10 mouse cellular contexts compared by ENCODE assay signal in the genomic region with DNA sequence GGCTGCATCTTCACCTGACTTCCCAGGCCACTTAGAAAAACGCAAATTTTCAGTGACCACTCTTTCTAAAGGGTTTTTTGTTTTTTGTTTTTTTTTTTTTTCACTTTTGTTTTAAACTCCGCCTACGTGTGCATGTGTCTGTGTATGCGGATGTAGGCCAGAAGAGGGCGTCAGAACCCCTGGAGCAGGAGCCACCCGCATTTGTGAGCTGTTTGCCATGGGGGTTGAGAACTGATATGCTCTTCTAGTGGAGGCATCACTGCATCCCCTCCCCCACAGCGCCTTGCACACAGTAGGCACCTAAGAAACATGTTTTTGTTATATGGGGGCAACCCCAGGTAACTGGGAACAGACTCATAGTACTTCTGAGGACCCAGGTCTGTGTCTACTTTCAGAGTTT. TPM values are rescaled to one million over a fixed set of nuclear protein-coding genes. Genes with fewer than 3 reads are reported as not detected.
DNase-seq lines count a peak whose midpoint lies in the region; ATAC-seq lines count a peak whose summit lies in the region.
"Had no signal": no experiment of that assay in that cellular context is flagged by ENCODE, and none has a peak within 500 bp of the region (broad histone marks: within the 10 kb centered on the region; RNA-seq: fewer than 3 reads in every experiment).

No protein-coding gene starts in this region.

- H3K27me3 ChIP-seq in forebrain, embryonic 13.5 days = peaks cover 12% of the 10 kb centered on the region; the same call in 1 of the 2 replicates
- peaks cover 31% of the 10 kb centered on the region for H3K27me3 ChIP-seq in forebrain, embryonic 12.5 days
- H3K27me3 ChIP-seq in megakaryocyte, embryonic 14.5 days (replicated peaks) = peaks cover 92% of the 10 kb centered on the region

- no peaks in the 10 kb centered on the region for H3K36me3 ChIP-seq in forebrain, embryonic 13.5 days (ENCODE audit: poor library complexity, severe bottlenecking)
- no peaks in the 10 kb centered on the region for H3K36me3 ChIP-seq in forebrain, embryonic 12.5 days (replicated peaks)
- H3K36me3 ChIP-seq in megakaryocyte, embryonic 14.5 days (replicated peaks; ENCODE audit: low read length) = no peaks in the 10 kb centered on the region
- H3K36me3 ChIP-seq: heart, embryonic 12.5 days; liver, embryonic 15.5 days had no signal

- no peak for ATAC-seq in forebrain, embryonic 13.5 days
- ATAC-seq in forebrain, embryonic 12.5 days (ENCODE audit: low FRiP score) = no peak
- ATAC-seq in megakaryocyte, adult 5-6 weeks (ENCODE audit: poor library complexity, severe bottlenecking) = no peak

- 0 out of 2 replicates have a peak overlapping the region, but pooled peaks have one; percentile 5 for H3K4me2 ChIP-seq in forebrain, embryonic 13.5 days
- H3K4me2 ChIP-seq in forebrain, embryonic 12.5 days = no peak overlapping the region
- H3K4me2 ChIP-seq: heart, embryonic 12.5 days; liver, embryonic 15.5 days had no signal

- H3K4me1 ChIP-seq in forebrain, embryonic 13.5 days = peaks cover 26% of the 10 kb centered on the region
- H3K4me1 ChIP-seq in forebrain, embryonic 12.5 days = peaks cover 30% of the 10 kb centered on the region
- peaks cover 19% of the 10 kb centered on the region for H3K4me1 ChIP-seq in megakaryocyte, embryonic 14.5 days

- no peak overlapping the region for H3K4me3 ChIP-seq in forebrain, embryonic 13.5 days
- H3K4me3 ChIP-seq in forebrain, embryonic 12.5 days (replicated peaks) = no peak overlapping the region
- H3K4me3 ChIP-seq in megakaryocyte, embryonic 14.5 days (replicated peaks) = peak overlapping the region; percentile 69
- H3K4me3 ChIP-seq: heart, embryonic 12.5 days; liver, embryonic 15.5 days had no signal

- H3K27ac ChIP-seq in forebrain, embryonic 13.5 days = no peak overlapping the region
- no peak overlapping the region for H3K27ac ChIP-seq in forebrain, embryonic 12.5 days
- H3K27ac ChIP-seq: liver, embryonic 15.5 days had no signal

- 6% methylated on average over 7 of the region's 7 CpGs for WGBS in forebrain, embryonic 13.5 days
- WGBS in forebrain, embryonic 12.5 days = 6% methylated on average over 7 of the region's 7 CpGs

- no peak overlapping the region for H3K9ac ChIP-seq in forebrain, embryonic 13.5 days
- H3K9ac ChIP-seq in forebrain, embryonic 12.5 days = no peak overlapping the region
- H3K9ac ChIP-seq: heart, embryonic 12.5 days; liver, embryonic 15.5 days had no signal

- H3K9me3 ChIP-seq in forebrain, embryonic 13.5 days (replicated peaks) = no peaks in the 10 kb centered on the region
- no peaks in the 10 kb centered on the region for H3K9me3 ChIP-seq in forebrain, embryonic 12.5 days
- H3K9me3 ChIP-seq in megakaryocyte, embryonic 14.5 days = no peaks in the 10 kb centered on the region
- H3K9me3 ChIP-seq: heart, embryonic 12.5 days; liver, embryonic 15.5 days had no signal

- peak; percentile 22 for DNase-seq in embryo, embryonic 9.5 days (ENCODE audit: extremely low spot score)
- peak; percentile 69 to 72 for DNase-seq in right cerebral cortex, adult 2 months (ENCODE audit: low spot score in 2 of 2)
- DNase-seq in ovary, postnatal 14 days (ENCODE audit: low spot score) = no peak
- no peak for DNase-seq in urinary bladder, adult 18-20 months (ENCODE audit: low spot score in 2 of 2)

RNA-seq across cellular contexts. Expression of a gene that starts 2.2 kb away (rescaled TPM):
- 13.9 and 18.9 TPM in 2 replicates for polyA plus RNA-seq in forebrain, embryonic 13.5 days (2015; fragmentation: Nextera tagmentation; extraction: Ambion mirVana)
- polyA plus RNA-seq in forebrain, embryonic 12.5 days (2016; fragmentation: Nextera tagmentation; extraction: Ambion mirVana) = 11.8 and 12.1 TPM in 2 replicates
- polyA plus RNA-seq in megakaryocyte, embryonic 14.5 days (2012; ENCODE audit: insufficient read depth, low replicate concordance) = 0.45 TPM in 1 of 2 replicates, not detected in the other
- total RNA-seq in megakaryocyte, adult 5-6 weeks (2015) = 0.91 and 1.3 TPM in 2 replicates
- 1.0 and 1.1 TPM in 2 replicates for total RNA-seq in megakaryocyte, adult 5-6 weeks (2017)

Comparison
In these comparisons a context has a peak if more than half of its experiments do, and no peak if none do; other contexts are left out.
1. DNase-seq: peak in embryo, embryonic 9.5 days (single experiment) and right cerebral cortex, adult 2 months (2 of 2); none in ovary, postnatal 14 days (single experiment) and urinary bladder, adult 18-20 months (0 of 2).